Mouse (Mus musculus): Measurements from ENCODE around the gene Anks3. TPM values are rescaled to one million over a fixed set of nuclear protein-coding genes. Genes with fewer than 3 reads are reported as not detected.
A peak's percentile ranks its signal among the peaks of the same experiment; 100 is the strongest.

The Anks3 gene
- polyA plus RNA-seq, 1 experiment: 99.8 TPM

DNA sequence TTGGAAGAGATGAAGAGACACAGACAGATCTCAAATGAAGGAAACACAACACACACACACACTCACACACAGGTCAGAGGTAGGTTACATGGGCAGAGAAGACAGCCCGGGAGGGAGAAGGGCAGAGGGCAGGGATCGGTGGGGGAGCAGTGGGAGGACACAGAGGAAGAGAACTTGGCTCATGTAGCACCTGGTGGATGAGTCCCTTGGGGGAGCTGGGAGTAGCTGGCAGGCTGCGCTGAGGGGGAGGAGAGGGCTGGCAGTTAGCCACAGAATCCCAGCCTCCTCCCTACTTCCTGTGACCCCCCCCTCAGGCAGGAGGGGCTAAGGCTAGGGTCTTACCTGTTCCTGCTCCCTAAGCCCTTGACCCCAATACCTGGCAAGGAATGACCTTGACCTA is 33.5 kb upstream of the Anks3 start, which contains the start of gene Sept12:
Gene Sept12 (minus strand): TSS at position 300 of the 400 bp plus-strand sequence.
- no peak for TF ChIP-seq CTCF (IDR thresholded peaks at IDR 0.05; ENCODE audit: borderline replicate concordance, extremely low read depth, insufficient read depth, insufficient read length)
- TF ChIP-seq POLR2A (IDR thresholded peaks at IDR 0.05; ENCODE audit: borderline replicate concordance, extremely low read depth, insufficient read depth, insufficient read length, poor library complexity, severe bottlenecking): no peak
- DNase-seq (ENCODE audit: low read depth): no peak

DNA sequence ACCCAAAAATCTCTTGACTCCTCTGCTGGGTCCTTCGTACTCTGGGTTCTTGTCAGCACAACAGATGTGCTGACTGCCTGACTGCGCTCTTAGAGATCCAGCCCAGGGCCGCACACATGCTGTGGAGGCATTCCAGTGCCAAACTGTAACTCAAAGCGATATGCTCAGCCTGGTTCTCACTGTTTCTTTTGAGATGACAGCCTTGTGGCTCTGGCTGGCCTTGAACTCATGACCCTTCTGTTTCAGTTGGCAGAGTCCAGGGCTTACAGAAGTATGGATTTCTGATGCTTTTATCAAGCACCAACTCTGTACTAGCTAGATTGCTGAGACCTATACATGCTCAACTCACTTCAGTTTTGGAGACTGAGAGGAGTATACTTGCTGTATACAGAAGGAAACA is 29.3 kb upstream of the Anks3 start:
- TF ChIP-seq POLR2A (IDR thresholded peaks at IDR 0.05; ENCODE audit: borderline replicate concordance, extremely low read depth, insufficient read depth, insufficient read length, poor library complexity, severe bottlenecking) (no peak), CTCF (IDR thresholded peaks at IDR 0.05; ENCODE audit: borderline replicate concordance, extremely low read depth, insufficient read depth, insufficient read length) (no peak)
- DNase-seq (ENCODE audit: low read depth): no peak

DNA sequence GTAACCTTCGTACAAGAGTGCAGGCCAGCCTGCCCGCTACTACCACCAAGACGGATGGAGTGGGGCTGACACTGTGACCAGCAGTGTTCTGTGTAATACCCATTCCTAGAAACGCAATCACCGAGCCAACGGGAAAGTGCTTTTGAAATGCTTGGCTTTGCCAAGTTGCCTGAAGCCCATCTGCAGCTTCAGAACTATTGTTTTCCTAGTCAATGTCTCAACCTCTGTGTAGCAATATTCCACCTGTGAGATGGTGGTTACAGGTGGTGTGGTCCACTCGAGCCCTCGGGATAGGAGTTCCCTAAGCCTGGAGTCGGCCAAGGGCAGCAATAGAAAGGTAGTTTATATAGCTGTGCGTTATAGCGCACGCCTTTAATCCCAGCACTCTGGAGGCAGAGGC is 20.7 kb upstream of the Anks3 start:
- TF ChIP-seq CTCF (IDR thresholded peaks at IDR 0.05; ENCODE audit: borderline replicate concordance, extremely low read depth, insufficient read depth, insufficient read length): no peak
- no peak for DNase-seq (ENCODE audit: low read depth)

DNA sequence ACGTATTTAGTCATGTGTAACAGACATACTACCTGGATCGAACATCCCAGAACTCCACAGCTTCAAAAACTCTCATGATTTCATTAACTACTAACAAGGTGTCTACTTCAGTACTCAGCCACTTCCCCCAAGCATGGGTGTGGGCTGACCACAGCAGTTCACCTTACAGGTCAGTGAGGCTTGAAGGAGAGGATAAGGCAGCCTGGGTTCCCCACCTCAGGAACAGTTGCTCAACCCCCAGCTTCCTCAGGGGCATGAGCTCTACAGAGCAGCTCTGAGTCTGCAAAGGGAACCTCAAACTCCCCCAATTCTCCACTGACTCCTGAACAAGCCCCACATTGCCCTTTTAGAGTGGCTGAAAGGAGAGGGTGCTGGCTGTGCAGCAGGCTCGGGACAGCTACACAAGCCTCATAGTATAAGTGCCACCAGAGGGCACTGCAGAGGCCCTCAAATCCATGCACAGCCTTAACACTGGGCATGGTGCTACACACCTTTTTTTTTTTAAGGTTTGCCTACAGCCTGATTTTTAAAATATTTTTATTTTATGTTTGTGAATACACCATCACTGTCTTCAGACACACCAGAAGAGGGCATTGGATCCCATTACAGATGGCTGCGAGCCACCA is 15.9 kb upstream of the Anks3 start:
- peak; percentile 51 for DNase-seq (ENCODE audit: low read depth)
- TF ChIP-seq CTCF (IDR thresholded peaks at IDR 0.05; ENCODE audit: borderline replicate concordance, extremely low read depth, insufficient read depth, insufficient read length): peak; percentile 68
- no peak for TF ChIP-seq POLR2A (IDR thresholded peaks at IDR 0.05; ENCODE audit: borderline replicate concordance, extremely low read depth, insufficient read depth, insufficient read length, poor library complexity, severe bottlenecking)

DNA sequence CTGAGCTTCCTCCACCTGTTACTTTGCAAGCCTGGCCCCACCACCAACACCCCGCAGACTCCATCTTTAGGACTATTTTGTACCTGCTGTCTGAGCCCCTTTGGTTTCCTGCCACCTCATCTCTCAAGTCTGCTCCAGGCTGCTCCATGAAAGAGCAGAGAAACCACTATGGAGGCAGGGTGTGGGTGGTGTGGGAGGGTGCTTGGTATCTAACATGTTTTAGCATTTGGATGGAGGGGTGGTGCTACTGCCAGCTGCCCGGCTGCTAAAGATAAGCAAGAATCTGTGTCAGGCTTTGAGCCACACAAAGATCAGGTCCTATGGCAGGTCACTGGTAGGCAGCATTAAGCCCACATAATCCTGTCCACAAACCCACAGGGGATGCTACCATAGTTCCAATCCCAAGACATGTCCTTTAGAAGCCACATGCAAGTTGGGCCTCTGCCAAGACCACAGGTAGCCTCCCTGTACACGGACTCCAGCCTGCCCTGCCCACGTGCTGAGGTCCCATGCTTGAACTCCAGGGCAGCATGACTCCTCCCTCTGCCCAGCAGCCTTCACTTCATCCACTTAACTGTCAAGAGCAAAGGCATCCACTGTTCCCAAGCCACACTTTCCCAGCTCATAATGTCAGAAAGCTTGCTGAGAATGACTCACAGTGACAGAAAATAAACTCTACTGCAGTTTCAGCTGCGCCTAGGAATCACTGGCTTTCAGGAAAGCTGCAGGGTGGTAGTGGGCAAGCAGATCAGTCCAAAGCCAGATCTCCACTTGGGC is 14.5 kb upstream of the Anks3 start:
- TF ChIP-seq POLR2A (IDR thresholded peaks at IDR 0.05; ENCODE audit: borderline replicate concordance, extremely low read depth, insufficient read depth, insufficient read length, poor library complexity, severe bottlenecking) (no peak), CTCF (IDR thresholded peaks at IDR 0.05; ENCODE audit: borderline replicate concordance, extremely low read depth, insufficient read depth, insufficient read length) (no peak)
- no peak for DNase-seq (ENCODE audit: low read depth)

DNA sequence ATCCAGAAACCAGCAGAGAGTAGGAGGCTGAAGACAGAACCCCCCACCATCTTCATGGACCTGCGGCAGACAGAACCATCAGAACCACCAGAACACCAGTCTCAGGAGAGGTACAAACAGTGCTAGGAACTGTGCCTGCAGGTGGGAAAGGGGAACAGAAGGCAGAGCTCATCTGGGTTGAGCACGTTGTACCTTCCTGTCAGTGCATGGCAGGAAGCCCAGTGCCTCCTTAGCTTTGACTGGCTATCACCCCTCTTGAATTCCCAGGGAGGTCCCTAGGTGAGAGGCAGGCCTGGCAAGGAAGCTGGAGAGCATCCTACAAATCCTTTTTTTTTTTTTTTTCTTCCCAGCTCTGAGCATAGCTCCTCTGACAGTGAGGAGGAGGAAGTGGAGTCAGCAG is 12.2 kb upstream of the Anks3 start:
- TF ChIP-seq POLR2A (IDR thresholded peaks at IDR 0.05; ENCODE audit: borderline replicate concordance, extremely low read depth, insufficient read depth, insufficient read length, poor library complexity, severe bottlenecking): no peak
- no peak for DNase-seq (ENCODE audit: low read depth)

DNA sequence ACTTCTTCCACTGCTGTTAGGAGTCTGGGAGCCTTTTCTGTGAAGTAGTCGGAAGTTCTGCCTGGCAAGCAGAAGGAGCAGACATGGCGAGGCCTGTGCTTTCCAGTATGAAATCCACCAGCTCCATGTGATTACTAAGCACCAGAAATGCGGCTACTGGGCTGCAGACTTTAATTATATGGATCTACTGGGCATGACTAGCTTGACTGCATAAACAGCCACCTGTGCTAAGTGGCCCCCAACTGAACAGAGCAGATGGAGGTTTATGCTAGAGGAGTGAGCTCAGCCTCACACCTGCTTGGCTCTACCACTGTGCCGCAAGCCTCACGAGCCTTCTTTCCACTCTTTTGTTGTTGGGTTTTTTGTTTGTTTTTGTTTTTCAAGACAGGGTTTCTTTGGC is 10.5 kb upstream of the Anks3 start:
- TF ChIP-seq POLR2A (IDR thresholded peaks at IDR 0.05; ENCODE audit: borderline replicate concordance, extremely low read depth, insufficient read depth, insufficient read length, poor library complexity, severe bottlenecking): no peak
- TF ChIP-seq CTCF (IDR thresholded peaks at IDR 0.05; ENCODE audit: borderline replicate concordance, extremely low read depth, insufficient read depth, insufficient read length): no peak
- DNase-seq (ENCODE audit: low read depth): peak; percentile 11

DNA sequence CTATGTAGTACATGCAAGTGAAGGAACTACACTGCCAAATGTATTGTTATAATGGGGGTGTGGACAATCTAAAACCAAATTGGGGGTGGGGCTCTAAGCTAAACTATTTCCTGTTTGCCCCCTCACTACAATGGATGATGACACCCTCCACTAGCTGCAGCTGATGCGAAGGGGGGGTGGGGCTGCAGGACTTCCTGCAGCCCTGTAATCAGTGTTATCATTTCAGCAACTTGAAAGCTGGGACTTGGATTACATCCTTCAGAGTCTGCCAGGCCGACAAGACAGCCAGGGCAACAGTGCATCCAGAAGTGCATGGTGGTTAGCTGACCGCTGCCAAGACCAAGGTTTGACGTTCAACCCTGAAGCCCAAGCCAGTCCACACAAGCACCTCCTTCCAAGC is 7.6 kb upstream of the Anks3 start:
- TF ChIP-seq POLR2A (IDR thresholded peaks at IDR 0.05; ENCODE audit: borderline replicate concordance, extremely low read depth, insufficient read depth, insufficient read length, poor library complexity, severe bottlenecking) (no peak), CTCF (IDR thresholded peaks at IDR 0.05; ENCODE audit: borderline replicate concordance, extremely low read depth, insufficient read depth, insufficient read length) (no peak)
- no peak for DNase-seq (ENCODE audit: low read depth)

DNA sequence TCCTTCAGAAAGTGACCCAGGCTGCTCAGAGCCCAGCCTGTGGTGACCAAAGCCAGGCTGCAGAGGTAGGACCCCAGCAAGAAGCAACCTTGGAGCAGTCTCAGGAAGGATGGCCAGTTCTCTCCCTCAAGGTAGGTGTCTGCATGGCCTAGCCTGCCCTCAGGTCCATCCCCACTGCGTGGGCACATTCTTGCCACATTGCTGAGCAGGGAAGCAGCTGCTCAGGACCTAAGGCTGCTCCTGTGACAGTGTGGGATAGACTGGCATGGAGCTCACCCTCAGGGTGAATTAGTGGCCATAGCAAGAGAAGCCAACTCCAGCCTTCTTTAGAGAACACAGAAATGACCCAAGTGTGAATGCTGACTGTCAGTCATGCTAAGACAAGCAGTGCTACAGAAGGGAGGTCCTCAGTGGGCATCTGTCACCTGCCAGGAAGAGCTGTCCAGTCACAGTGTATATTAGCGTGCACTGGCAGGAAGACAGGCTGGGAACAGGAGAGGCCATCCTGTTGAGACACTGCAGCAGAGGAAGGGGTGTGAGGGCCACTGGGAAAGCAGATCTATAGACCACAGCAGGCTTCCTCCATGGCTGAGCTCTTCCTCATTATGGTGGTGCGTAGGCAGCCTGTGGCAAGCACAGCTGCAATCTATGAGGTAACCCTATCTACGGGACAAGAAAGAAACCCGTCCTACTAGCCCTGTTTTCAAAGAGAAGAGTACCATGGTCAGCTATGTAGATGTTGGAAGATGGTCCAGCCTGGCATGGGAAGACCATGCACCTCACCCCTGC is 5.2 kb upstream of the Anks3 start:
- DNase-seq (ENCODE audit: low read depth): no peak
- TF ChIP-seq POLR2A (IDR thresholded peaks at IDR 0.05; ENCODE audit: borderline replicate concordance, extremely low read depth, insufficient read depth, insufficient read length, poor library complexity, severe bottlenecking): no peak
- no peak for TF ChIP-seq CTCF (IDR thresholded peaks at IDR 0.05; ENCODE audit: borderline replicate concordance, extremely low read depth, insufficient read depth, insufficient read length)

DNA sequence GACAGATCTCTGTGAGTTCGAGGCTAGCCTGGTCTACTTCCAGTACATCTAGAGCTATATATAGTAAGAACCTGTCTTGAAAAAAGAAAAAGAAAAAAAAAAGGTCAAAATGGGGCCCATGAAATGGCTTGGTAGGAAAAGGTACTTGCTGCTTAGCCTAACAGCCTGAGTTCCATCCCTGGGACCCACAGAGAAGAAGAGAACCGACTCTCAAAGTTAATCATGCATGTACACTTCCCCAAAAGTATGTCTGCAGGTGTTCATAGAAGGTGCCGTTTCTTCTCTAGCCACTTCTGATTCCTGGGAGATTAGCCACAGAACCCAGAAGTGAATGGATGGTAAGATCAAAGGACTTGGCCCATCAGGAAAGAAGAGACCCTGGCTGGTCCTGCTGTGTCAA is 4.4 kb upstream of the Anks3 start:
- no peak for DNase-seq (ENCODE audit: low read depth)
- TF ChIP-seq CTCF (IDR thresholded peaks at IDR 0.05; ENCODE audit: borderline replicate concordance, extremely low read depth, insufficient read depth, insufficient read length) (no peak), POLR2A (IDR thresholded peaks at IDR 0.05; ENCODE audit: borderline replicate concordance, extremely low read depth, insufficient read depth, insufficient read length, poor library complexity, severe bottlenecking) (no peak)

DNA sequence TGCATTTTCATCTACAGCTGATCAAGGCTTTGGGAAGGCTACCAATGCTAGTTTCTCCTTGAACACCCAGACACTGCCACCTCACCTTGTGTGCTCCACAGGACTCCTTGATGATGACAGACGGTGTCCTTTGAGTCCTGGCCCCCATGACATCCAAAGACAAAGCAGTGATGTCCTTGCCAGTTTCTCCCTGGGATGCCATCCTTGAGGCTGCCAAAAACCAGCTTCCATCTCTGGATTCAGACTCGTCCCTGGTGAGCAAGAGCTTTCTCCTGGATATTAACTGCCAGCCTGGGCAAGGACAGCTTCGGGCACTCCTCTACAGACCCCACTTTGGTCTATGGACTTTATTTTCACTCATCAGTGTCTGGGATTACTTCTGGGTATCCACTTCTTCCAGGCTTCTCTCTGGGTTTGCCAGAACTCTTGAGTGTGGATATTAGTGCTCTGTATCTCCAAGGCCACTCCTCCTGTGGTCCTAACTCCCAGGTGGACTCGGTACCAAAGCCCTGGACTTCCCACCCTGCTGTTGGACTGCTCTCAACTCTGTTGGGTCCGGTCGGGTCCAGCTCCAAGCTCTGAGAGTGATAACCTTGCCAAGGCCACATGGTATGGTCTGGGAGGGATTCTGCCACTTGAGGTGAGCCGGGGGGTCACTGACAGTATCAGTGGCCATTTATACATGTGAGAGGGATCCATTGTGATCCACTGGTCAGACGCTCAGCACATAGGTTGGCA is 1.6 kb upstream of the Anks3 start:
- no peak for DNase-seq (ENCODE audit: low read depth)
- no peak for TF ChIP-seq POLR2A (IDR thresholded peaks at IDR 0.05; ENCODE audit: borderline replicate concordance, extremely low read depth, insufficient read depth, insufficient read length, poor library complexity, severe bottlenecking)
- no peak for TF ChIP-seq CTCF (IDR thresholded peaks at IDR 0.05; ENCODE audit: borderline replicate concordance, extremely low read depth, insufficient read depth, insufficient read length)
